Mouse (Mus musculus) brain, embryonic 14.5 days (tissue): ENCODE results near the gene Lsm6.

Experiments used
- CTCF ChIP-seq: fragments of 200-500 bp; IDR thresholded peaks from 2 replicates; pipeline ENCODE4 v1.5.1; 2012; ENCODE audit warnings: inconsistent platforms, mild to moderate bottlenecking, moderate library complexity, borderline replicate concordance; ENCODE audit not compliant: insufficient read depth, insufficient read length; ENCODE audit errors: extremely low read depth
- POLR2A ChIP-seq: fragments of 200-500 bp; IDR thresholded peaks from 2 replicates; pipeline ENCODE4 v1.6.1; 2012; ENCODE audit warnings: mild to moderate bottlenecking, inconsistent platforms, borderline replicate concordance; ENCODE audit not compliant: poor library complexity, insufficient read depth, insufficient read length, severe bottlenecking; ENCODE audit errors: extremely low read depth

DNA sequence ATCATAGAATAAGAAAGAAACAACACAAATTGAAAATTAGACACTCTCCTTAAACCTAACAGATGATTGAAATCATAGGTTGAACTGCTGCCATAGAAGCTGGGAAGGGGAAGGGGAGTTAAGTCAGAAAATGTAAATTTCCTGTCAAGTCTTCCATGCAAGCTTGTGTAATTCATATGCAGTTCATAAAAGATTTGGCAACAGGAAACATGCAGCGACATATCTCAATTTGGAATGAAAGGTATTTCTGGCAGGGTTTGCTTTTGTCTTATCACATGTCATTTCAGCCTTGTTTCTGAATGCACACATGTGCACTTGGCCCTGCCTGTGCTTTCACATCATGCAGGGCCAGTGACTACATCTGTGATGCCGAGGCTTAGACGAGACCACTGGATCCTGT is 26.3 kb upstream of the Lsm6 start:
- TF ChIP-seq CTCF (no peak), POLR2A (no peak)
